Mouse (Mus musculus) liver, postnatal 0 days (tissue): ENCODE measurements around the gene Ccdc40.

ENCODE experiments used
- CTCF ChIP-seq: sonication (generic); IDR thresholded peaks from 2 replicates; pipeline ENCODE4 v1.5.1; 2016; ENCODE audit warnings: antibody characterized with exemption, low read depth
- EP300 ChIP-seq: IDR thresholded peaks from 2 replicates; pipeline ENCODE4 v1.6.1; 2016; ENCODE audit warnings: antibody characterized with exemption, low read depth, mild to moderate bottlenecking

DNA sequence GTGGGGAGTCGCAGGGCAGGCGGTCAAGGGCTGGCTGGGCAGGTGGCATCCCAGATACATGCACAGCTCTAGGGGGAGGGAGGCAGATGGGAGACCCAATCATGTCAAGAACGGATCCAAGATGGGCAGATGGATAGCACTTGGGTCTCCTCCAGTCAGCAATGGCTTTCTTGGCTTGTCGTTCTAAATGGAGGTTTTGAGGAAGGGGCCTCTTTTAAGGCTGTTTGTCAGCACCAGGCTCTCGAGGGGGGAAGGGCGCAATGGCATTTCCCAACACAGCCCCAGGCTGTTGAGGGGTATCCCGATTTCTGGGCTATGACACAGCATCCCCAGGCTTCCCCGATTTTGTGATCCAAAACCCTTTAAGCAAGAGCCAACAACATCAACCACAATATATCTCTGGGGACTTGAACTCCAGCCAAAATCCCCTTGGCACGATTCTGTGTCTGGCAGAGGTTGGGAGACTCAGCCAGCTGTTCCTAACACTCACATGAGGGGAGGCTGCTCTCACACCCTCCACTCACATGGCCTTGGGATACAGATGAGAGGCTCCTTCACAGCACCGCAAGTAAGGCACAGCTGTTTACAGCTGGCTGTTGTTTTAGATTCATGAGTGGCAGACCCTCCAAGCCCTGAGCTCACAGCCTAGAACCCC is 18.9 kb upstream of the Ccdc40 start:
- TF ChIP-seq CTCF, result no peak
- TF ChIP-seq EP300, result no peak
